Mouse (Mus musculus): ENCODE measurements around the gene Trpm3.

- TF ChIP-seq POLR2A (IDR thresholded peaks at IDR 0.05; ENCODE audit: insufficient read depth, low read length) (no peak), CTCF (IDR thresholded peaks at IDR 0.05; ENCODE audit: low read depth, low read length) (no peak)
Observed at GRCm38 (mm10) chr19:22582120-22582745, 443.4 kb downstream of the Trpm3 start.
